Mouse (Mus musculus) heart, adult 2 months (tissue): ENCODE measurements at regions not wholly inside any gene's neighbourhood (a gene's known extent, or its start where the extent isn't known, plus 50 kb on each side); places are given as distances from the start of the nearest gene placed in this dataset.

Experiments used
- CTCF ChIP-seq: fragments of 200-600 bp; IDR thresholded peaks from 2 replicates; pipeline ENCODE4 v1.8.1; 2022; ENCODE audit warnings: antibody characterized with exemption, mild to moderate bottlenecking, moderate library complexity
- EP300 ChIP-seq: fragments of 200-500 bp; IDR thresholded peaks from 2 replicates; pipeline ENCODE4 v1.6.1; 2011; ENCODE audit warnings: low read depth, low read length, control low read depth; ENCODE audit not compliant: insufficient read depth

GRCm38 (mm10) chr14:124767996-124768395 is 91.1 kb upstream of the Fgf14 start:
- TF ChIP-seq EP300: 0 out of 2 replicates have a peak, but pooled peaks have one; percentile 11
- TF ChIP-seq CTCF: no peak
